Mouse (Mus musculus): ENCODE measurements at regions not wholly inside any gene's neighbourhood (a gene's known extent, or its start where the extent isn't known, plus 50 kb on each side); places are given as distances from the start of the nearest gene placed in this dataset.

- DNase-seq (ENCODE audit: low spot score in 2 of 2), result no peak
- intact Hi-C loops (cut with DNase I), result no loop called here
These were observed 365.6 kb upstream of the Hs6st1 start for GRCm38 (mm10) chr1:35702585-35702984.

GRCm38 (mm10) chr1:35706336-35706735, 361.9 kb upstream of the Hs6st1 start:
- intact Hi-C loops (cut with DNase I), result no loop called here
- no peak for DNase-seq (ENCODE audit: low spot score in 2 of 2)

GRCm38 (mm10) chr1:35708176-35708788, 359.9 kb upstream of the Hs6st1 start:
- no peak for DNase-seq (ENCODE audit: low spot score in 2 of 2)
- intact Hi-C loops (cut with DNase I), result no loop called here

GRCm38 (mm10) chr1:35709214-35709613, 359.0 kb upstream of the Hs6st1 start:
- no peak for DNase-seq (ENCODE audit: low spot score in 2 of 2)
- intact Hi-C loops (cut with DNase I), result no loop called here

- DNase-seq (ENCODE audit: low spot score in 2 of 2), result no peak
- intact Hi-C loops (cut with DNase I), result no loop called here
These were observed 354.2 kb upstream of the Hs6st1 start for GRCm38 (mm10) chr1:35713961-35714360.

GRCm38 (mm10) chr1:35715931-35716330, 352.3 kb upstream of the Hs6st1 start:
- intact Hi-C loops (cut with DNase I), result no loop called here
- DNase-seq (ENCODE audit: low spot score in 2 of 2), result no peak

GRCm38 (mm10) chr1:35717166-35717565, 351.0 kb upstream of the Hs6st1 start:
- intact Hi-C loops (cut with DNase I), result no loop called here
- no peak for DNase-seq (ENCODE audit: low spot score in 2 of 2)

- no peak for DNase-seq (ENCODE audit: low spot score in 2 of 2)
- intact Hi-C loops (cut with DNase I), result no loop called here
These were observed 350.5 kb upstream of the Hs6st1 start for GRCm38 (mm10) chr1:35717659-35718058.

- no peak for DNase-seq (ENCODE audit: low spot score in 2 of 2)
- intact Hi-C loops (cut with DNase I), result no loop called here
These were observed 348.1 kb upstream of the Hs6st1 start for GRCm38 (mm10) chr1:35720063-35720462.

GRCm38 (mm10) chr1:35724366-35724900, 343.8 kb upstream of the Hs6st1 start:
- no peak for DNase-seq (ENCODE audit: low spot score in 2 of 2)
- intact Hi-C loops (cut with DNase I), result no loop called here

- intact Hi-C loops (cut with DNase I), result no loop called here
- DNase-seq (ENCODE audit: low spot score in 2 of 2), result peak; percentile 60 to 67
These were observed 341.6 kb upstream of the Hs6st1 start for GRCm38 (mm10) chr1:35726596-35726995.

GRCm38 (mm10) chr1:35727310-35727990, 340.8 kb upstream of the Hs6st1 start:
- no peak for DNase-seq (ENCODE audit: low spot score in 2 of 2)
- intact Hi-C loops (cut with DNase I), result no loop called here

- no peak for DNase-seq (ENCODE audit: low spot score in 2 of 2)
- intact Hi-C loops (cut with DNase I), result no loop called here
These were observed 338.4 kb upstream of the Hs6st1 start for GRCm38 (mm10) chr1:35729785-35730295.

- intact Hi-C loops (cut with DNase I), result no loop called here
- DNase-seq (ENCODE audit: low spot score in 2 of 2), result no peak
These were observed 337.9 kb upstream of the Hs6st1 start for GRCm38 (mm10) chr1:35730309-35730708.

- intact Hi-C loops (cut with DNase I), result no loop called here
- DNase-seq (ENCODE audit: low spot score in 2 of 2), result no peak
These were observed 332.0 kb upstream of the Hs6st1 start for GRCm38 (mm10) chr1:35736247-35736646.

- intact Hi-C loops (cut with DNase I), result no loop called here
- no peak for DNase-seq (ENCODE audit: low spot score in 2 of 2)
These were observed 318.6 kb upstream of the Hs6st1 start for GRCm38 (mm10) chr1:35749603-35750002.

GRCm38 (mm10) chr1:35750092-35750521, 318.1 kb upstream of the Hs6st1 start:
- intact Hi-C loops (cut with DNase I), result no loop called here
- DNase-seq (ENCODE audit: low spot score in 2 of 2), result no peak

- DNase-seq (ENCODE audit: low spot score in 2 of 2), result no peak
- intact Hi-C loops (cut with DNase I), result no loop called here
These were observed 315.6 kb upstream of the Hs6st1 start for GRCm38 (mm10) chr1:35752636-35753035.

- no peak for DNase-seq (ENCODE audit: low spot score in 2 of 2)
- intact Hi-C loops (cut with DNase I), result no loop called here
These were observed 314.0 kb upstream of the Hs6st1 start for GRCm38 (mm10) chr1:35754170-35754569.

GRCm38 (mm10) chr1:35759010-35759409, 309.2 kb upstream of the Hs6st1 start:
- intact Hi-C loops (cut with DNase I), result no loop called here
- peak; percentile 84 to 87 for DNase-seq (ENCODE audit: low spot score in 2 of 2)

- peak; percentile 54 to 58 for DNase-seq (ENCODE audit: low spot score in 2 of 2)
- intact Hi-C loops (cut with DNase I), result no loop called here
These were observed 308.6 kb upstream of the Hs6st1 start for GRCm38 (mm10) chr1:35759600-35759999.
